Mouse (Mus musculus) limb, embryonic 10.5 days (tissue): ENCODE results near the gene Snip1. TPM values are rescaled to one million over a fixed set of nuclear protein-coding genes. Genes with fewer than 3 reads are reported as not detected.
A peak's percentile ranks its signal among the peaks of the same experiment; 100 is the strongest.

Source experiments
- DNase-seq: peaks from one replicate; pipeline ENCODE4 v3.0.0-alpha.2; 2017; ENCODE audit warnings: low spot score
- H3K27ac ChIP-seq: fragments of 300-500 bp; sonication (generic); 2 replicates; pipeline ENCODE4 v1.5.1; 2016; ENCODE audit warnings: mild to moderate bottlenecking
- H3K27me3 ChIP-seq: fragments of 300-500 bp; sonication (generic); 2 replicates; pipeline ENCODE4 v1.6.1; 2016; ENCODE audit warnings: low read depth, mild to moderate bottlenecking; ENCODE audit not compliant: poor library complexity, severe bottlenecking
- H3K36me3 ChIP-seq: fragments of 300-500 bp; sonication (generic); 2 replicates; pipeline ENCODE4 v1.6.1; 2016; ENCODE audit warnings: mild to moderate bottlenecking, moderate library complexity
- H3K4me1 ChIP-seq: fragments of 300-500 bp; sonication (generic); 2 replicates; pipeline ENCODE4 v1.6.1; 2016
- H3K4me3 ChIP-seq: fragments of 300-500 bp; sonication (generic); 2 replicates; pipeline ENCODE4 v1.5.1; 2016; ENCODE audit warnings: mild to moderate bottlenecking, moderate library complexity
- H3K9me3 ChIP-seq: fragments of 300-500 bp; sonication (generic); replicated peaks from 2 replicates; pipeline ENCODE4 v1.6.1; 2016; ENCODE audit warnings: mild to moderate bottlenecking
- WGBS: fragments of 180-500 bp; shearing (Covaris S2); methylation state at CpG from one replicate; pipeline ENCODE4 v1.1.7; 2016; 5-methylcytosine and 5-hydroxymethylcytosine counted together
- polyA plus RNA-seq: library from polyadenylated mRNA; unstranded; fragments of >200 nt; fragmentation: Nextera tagmentation; extraction: Ambion mirVana; gene quantifications from 2 replicates; pipeline ENCODE4 v1.2.1, GENCODE M21; 2016

The Snip1 gene
- polyA plus RNA-seq, 1 experiment from 2014 or later: 35.7 TPM

DNA sequence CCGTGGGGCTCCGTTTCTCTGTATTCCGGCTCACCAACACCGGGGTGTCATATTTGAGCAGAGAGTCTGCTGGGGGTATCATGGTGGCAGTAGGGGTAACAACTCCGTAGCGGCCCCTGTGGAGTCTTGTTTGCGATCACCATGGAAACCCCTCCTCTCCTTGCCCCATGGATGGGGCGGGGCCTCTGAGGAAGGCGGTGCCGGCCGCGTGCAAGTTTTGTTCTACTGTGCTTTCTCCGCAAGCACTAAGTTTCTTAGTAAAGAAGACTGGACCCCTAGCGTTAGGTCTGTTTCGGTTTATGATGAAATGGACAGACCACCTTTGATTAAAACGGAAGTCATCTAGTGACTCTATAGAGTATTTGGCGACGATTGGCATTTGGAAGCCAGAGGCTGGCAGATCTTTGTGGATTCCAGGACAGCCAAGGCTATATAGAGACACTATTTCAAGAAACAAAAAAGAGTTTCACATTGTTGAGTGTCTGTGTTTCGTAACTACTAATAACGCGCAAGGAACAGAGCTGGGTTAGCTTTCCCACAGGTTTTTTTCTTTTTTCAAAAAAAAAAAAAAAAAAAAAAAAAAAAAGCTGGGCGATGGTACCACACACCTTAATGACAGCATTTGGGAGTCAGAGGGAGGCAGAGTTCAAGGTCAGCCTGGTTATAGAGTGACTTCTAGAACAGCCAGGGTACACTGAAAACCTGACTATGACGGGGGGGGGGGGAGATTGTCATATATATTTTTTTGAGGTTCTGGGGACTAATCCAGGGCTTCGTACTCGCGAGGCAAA is 760 bp upstream of the Snip1 start, which contains the start of gene Dnali1:
Dnali1 (minus strand) TSS at position 187 of the 791 bp plus-strand sequence.
- Histone ChIP-seq H3K9me3 (no peaks in the 10 kb centered on the region), H3K36me3 (peaks cover 28% of the 10 kb centered on the region), H3K27ac (peak within 1 kb of the TSS; percentile 86), H3K4me3 (peak within 1 kb of the TSS; percentile 97), H3K4me1 (peaks cover 23% of the 10 kb centered on the region), H3K27me3 (peaks cover 20% of the 10 kb centered on the region; the same call in 1 of the 2 replicates)
- WGBS: 5% methylated on average over 26 of the region's 26 CpGs
- DNase-seq: peak; percentile 70

DNA sequence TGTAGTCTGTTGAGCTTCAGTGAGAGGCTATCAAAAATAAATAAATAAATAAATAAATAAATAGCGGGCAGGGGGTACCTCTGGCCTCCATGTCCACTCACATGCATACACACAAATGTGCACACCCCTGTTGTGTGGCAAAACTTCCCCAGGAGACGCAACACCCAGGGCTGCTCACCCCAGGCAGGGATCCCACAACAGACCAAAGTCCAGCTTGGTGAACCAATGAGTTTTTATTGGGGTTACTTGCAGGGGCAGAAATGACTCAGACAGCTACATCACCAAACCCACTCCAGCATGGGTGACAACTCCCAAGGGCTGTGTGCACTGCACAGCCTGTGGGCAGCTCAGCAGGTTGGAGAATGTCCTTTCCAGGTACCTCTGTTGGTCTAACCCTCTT is 11.2 kb downstream of the Snip1 start:
- no peak for DNase-seq
- Histone ChIP-seq H3K36me3 (peaks cover 61% of the 10 kb centered on the region), H3K4me1 (no peaks in the 10 kb centered on the region), H3K4me3 (no peak overlapping the region), H3K27me3 (no peaks in the 10 kb centered on the region), H3K27ac (no peak overlapping the region), H3K9me3 (no peaks in the 10 kb centered on the region)
- WGBS: 91% methylated on average over 2 of the region's 2 CpGs

GRCm38 (mm10) chr4:125078698-125079097 is 12.2 kb downstream of the Snip1 start:
- Histone ChIP-seq H3K4me1 (peaks cover 2% of the 10 kb centered on the region; the same call in 1 of the 2 replicates), H3K4me3 (no peak overlapping the region), H3K36me3 (peaks cover 51% of the 10 kb centered on the region), H3K27me3 (no peaks in the 10 kb centered on the region), H3K27ac (no peak overlapping the region), H3K9me3 (no peaks in the 10 kb centered on the region)
- DNase-seq: no peak
- WGBS: 93% methylated on average over 2 of the region's 2 CpGs

- WGBS: 2% methylated on average over 63 of the region's 63 CpGs
- peaks cover 38% of the 10 kb centered on the region for H3K36me3 ChIP-seq
- DNase-seq: peak; percentile 97
Measured at GRCm38 (mm10) chr4:125084403-125085345, 18.2 kb downstream of the Snip1 start, which contains the start of gene Meaf6. TSS of gene Meaf6 (plus strand) at chr4:125085134.

DNA sequence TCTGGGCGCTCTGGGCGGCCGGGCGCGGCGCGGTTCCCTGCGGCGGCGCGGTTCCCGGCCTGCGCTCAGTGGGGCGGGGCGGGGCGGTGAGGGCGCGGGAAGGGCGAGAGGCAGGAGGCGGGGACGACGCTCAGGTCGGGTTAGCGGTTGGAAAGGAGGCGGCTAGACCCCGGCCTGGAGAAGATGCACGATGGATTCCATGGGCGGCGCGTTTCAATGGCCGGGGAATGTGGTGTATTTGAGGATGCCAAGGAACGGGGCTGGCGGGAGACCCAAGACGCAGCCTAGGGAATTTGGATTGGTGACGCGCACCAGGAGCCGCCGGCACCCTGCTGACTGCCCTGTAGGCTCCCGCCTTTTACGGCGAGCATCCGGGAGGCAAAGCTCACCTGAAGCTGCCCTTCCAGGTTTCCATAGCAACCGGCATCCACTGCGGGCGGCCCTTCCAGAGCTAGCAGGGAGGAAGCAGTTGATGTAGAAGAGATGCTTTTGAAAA is 18.9 kb downstream of the Snip1 start:
- WGBS: under 1% methylated on average over 44 of the region's 45 CpGs
- Histone ChIP-seq H3K27me3 (no peaks in the 10 kb centered on the region), H3K36me3 (peaks cover 45% of the 10 kb centered on the region), H3K9me3 (no peaks in the 10 kb centered on the region), H3K27ac (peak overlapping the region; percentile 99), H3K4me3 (peak overlapping the region; percentile 93), H3K4me1 (peaks cover 24% of the 10 kb centered on the region)
- DNase-seq: no peak

More at GRCm38 (mm10) chr4:125084403-125085345, 18.2 kb downstream of the Snip1 start, which contains the start of gene Meaf6:
- Histone ChIP-seq H3K4me3 (peak within 1 kb of the TSS; percentile 93), H3K27ac (peak within 1 kb of the TSS; percentile 99), H3K4me1 (peaks cover 24% of the 10 kb centered on the region), H3K27me3 (no peaks in the 10 kb centered on the region), H3K9me3 (no peaks in the 10 kb centered on the region)

DNA sequence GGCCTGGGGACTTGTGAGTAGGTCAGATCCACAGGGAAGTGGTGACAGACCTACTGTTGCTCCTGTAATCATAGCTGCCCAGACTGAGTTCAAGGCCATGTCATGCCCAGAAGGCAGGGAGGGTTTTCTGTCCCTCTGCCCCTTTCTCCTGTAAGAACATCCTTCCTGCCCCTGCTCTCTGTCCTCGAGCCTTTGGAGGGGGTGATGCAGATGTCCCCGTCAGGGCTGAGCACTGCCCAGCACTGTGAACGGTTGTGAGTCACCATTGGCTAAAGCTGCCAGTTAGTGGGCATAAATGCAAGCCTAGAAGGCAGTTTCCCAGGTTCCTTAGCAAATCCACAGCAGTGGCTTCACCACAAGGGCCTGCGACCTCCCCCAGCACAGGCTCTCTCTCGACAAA is 26.6 kb downstream of the Snip1 start:
- H3K36me3 ChIP-seq: peaks cover 70% of the 10 kb centered on the region
- no peaks in the 10 kb centered on the region for H3K9me3 ChIP-seq

GRCm38 (mm10) chr4:125096066-125096465 is 29.6 kb downstream of the Snip1 start:
- Histone ChIP-seq H3K27me3 (no peaks in the 10 kb centered on the region), H3K4me3 (no peak overlapping the region), H3K4me1 (peaks cover 5% of the 10 kb centered on the region), H3K9me3 (no peaks in the 10 kb centered on the region), H3K36me3 (peaks cover 42% of the 10 kb centered on the region), H3K27ac (no peak overlapping the region)
- WGBS: 91% methylated on average over 5 of the region's 5 CpGs
- no peak for DNase-seq

More for the DNA sequence above, 26.6 kb downstream of the Snip1 start:
- WGBS: 89% methylated on average over 5 of the region's 5 CpGs
- H3K4me1 ChIP-seq: no peaks in the 10 kb centered on the region
- H3K4me3 ChIP-seq: no peak overlapping the region
- no peaks in the 10 kb centered on the region for H3K27me3 ChIP-seq
- H3K27ac ChIP-seq: no peak overlapping the region
- DNase-seq: no peak

GRCm38 (mm10) chr4:125097412-125097811 is 30.9 kb downstream of the Snip1 start:
- H3K36me3 ChIP-seq: peaks cover 42% of the 10 kb centered on the region
- H3K4me3 ChIP-seq: no peak overlapping the region
- H3K4me1 ChIP-seq: peaks cover 11% of the 10 kb centered on the region
- no peak for DNase-seq
- WGBS: 90% methylated on average over 4 of the region's 4 CpGs
- no peaks in the 10 kb centered on the region for H3K27me3 ChIP-seq
- no peaks in the 10 kb centered on the region for H3K9me3 ChIP-seq
- H3K27ac ChIP-seq: no peak overlapping the region

- H3K4me1 ChIP-seq: peaks cover 11% of the 10 kb centered on the region
- H3K27ac ChIP-seq: no peak overlapping the region
- 11% methylated on average over 8 of the region's 8 CpGs for WGBS
- H3K9me3 ChIP-seq: no peaks in the 10 kb centered on the region
- H3K36me3 ChIP-seq: peaks cover 40% of the 10 kb centered on the region
- no peaks in the 10 kb centered on the region for H3K27me3 ChIP-seq
- peak; percentile 95 for DNase-seq
- no peak overlapping the region for H3K4me3 ChIP-seq
Measured at GRCm38 (mm10) chr4:125099458-125099857, 33.0 kb downstream of the Snip1 start.

GRCm38 (mm10) chr4:125101334-125101733 is 34.9 kb downstream of the Snip1 start:
- Histone ChIP-seq H3K36me3 (peaks cover 55% of the 10 kb centered on the region), H3K27ac (no peak overlapping the region), H3K4me3 (no peak overlapping the region), H3K4me1 (peaks cover 13% of the 10 kb centered on the region), H3K9me3 (no peaks in the 10 kb centered on the region), H3K27me3 (no peaks in the 10 kb centered on the region)
- WGBS: 81% methylated on average over 13 of the region's 13 CpGs
- DNase-seq: no peak

GRCm38 (mm10) chr4:125105354-125105753 is 38.9 kb downstream of the Snip1 start:
- WGBS: 86% methylated on average over 9 of the region's 9 CpGs
- Histone ChIP-seq H3K27ac (no peak overlapping the region), H3K27me3 (no peaks in the 10 kb centered on the region), H3K36me3 (peaks cover 70% of the 10 kb centered on the region), H3K4me1 (peaks cover 24% of the 10 kb centered on the region), H3K4me3 (no peak overlapping the region), H3K9me3 (no peaks in the 10 kb centered on the region)
- no peak for DNase-seq

DNA sequence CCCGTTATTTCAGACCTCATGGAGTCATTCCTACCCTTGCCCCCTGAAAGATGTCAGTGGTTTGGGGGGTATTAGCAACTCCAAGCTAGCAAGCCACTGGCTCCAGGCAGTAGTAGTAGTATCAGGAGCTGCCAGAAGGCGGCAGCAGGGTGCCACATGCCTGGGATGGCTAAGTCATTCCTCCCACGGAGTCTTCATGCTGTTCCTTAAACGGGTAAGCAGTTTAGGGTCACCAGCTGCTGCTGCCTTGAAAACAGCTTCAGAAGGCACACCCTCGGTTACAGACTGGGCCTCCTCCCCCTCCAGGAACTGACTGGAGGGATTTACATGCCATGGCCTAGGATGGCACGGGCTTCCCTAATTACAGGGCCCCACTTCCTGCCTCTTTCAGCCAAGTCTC is 48.2 kb downstream of the Snip1 start:
- H3K4me1 ChIP-seq: peaks cover 39% of the 10 kb centered on the region
- H3K4me3 ChIP-seq: no peak overlapping the region
- H3K27me3 ChIP-seq: peaks cover 8% of the 10 kb centered on the region
- 11% methylated on average over 6 of the region's 6 CpGs for WGBS
- peaks cover 20% of the 10 kb centered on the region for H3K36me3 ChIP-seq
- peak overlapping the region; percentile 78 for H3K27ac ChIP-seq
- H3K9me3 ChIP-seq: no peaks in the 10 kb centered on the region
- DNase-seq: peak; percentile 83
